Mouse (Mus musculus): ENCODE measurements around the gene Tmem43. TPM values are rescaled to one million over a fixed set of nuclear protein-coding genes. Genes with fewer than 3 reads are reported as not detected.

The Tmem43 gene
- polyA plus RNA-seq, 1 experiment, result 71.1 TPM

DNA sequence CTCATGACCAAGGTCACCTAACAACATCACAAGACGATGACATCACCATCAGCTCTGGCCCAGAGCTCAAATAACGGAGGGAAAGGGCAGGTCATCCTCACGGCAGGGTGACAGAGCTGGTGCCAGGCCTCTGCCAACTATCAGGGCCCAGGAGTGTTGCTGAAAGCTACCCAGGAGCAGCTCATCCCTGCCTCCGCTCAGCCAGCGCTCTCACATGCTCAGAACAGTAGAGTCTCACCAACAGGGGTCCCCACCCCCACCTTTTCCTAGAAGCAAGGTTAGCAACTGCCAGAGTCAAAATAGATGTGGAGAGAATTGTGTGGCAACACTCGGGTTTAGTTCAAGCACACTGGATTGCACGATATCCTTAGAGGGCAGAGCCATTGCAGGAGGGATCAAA lies 54.8 kb downstream of the Tmem43 start:
- no peaks in the 10 kb centered on the region for H3K4me1 ChIP-seq (replicated peaks; ENCODE audit: control insufficient read depth, insufficient read depth, low read length)
- no peaks in the 10 kb centered on the region for H3K27me3 ChIP-seq (ENCODE audit: control insufficient read depth, insufficient read depth, low read length)
- no peak for TF ChIP-seq POLR2A (IDR thresholded peaks at IDR 0.05; ENCODE audit: control insufficient read depth, extremely low read depth, insufficient read depth, low read length, poor library complexity)
- no peak for TF ChIP-seq CTCF (IDR thresholded peaks at IDR 0.05; ENCODE audit: borderline replicate concordance, control insufficient read depth, extremely low read depth, insufficient read depth, low read length, poor library complexity)
- 93% methylated on average over 7 of the region's 7 CpGs for WGBS
- no peak overlapping the region for H3K4me3 ChIP-seq (ENCODE audit: control insufficient read depth, insufficient read depth, low read length)
- peaks cover under 1% of the 10 kb centered on the region; the same call in 1 of the 2 replicates for H3K36me3 ChIP-seq (ENCODE audit: control insufficient read depth, insufficient read depth, low read length)
- no peak for DNase-seq
- H3K27ac ChIP-seq (ENCODE audit: control insufficient read depth, insufficient read depth, low read length), result no peak overlapping the region

DNA sequence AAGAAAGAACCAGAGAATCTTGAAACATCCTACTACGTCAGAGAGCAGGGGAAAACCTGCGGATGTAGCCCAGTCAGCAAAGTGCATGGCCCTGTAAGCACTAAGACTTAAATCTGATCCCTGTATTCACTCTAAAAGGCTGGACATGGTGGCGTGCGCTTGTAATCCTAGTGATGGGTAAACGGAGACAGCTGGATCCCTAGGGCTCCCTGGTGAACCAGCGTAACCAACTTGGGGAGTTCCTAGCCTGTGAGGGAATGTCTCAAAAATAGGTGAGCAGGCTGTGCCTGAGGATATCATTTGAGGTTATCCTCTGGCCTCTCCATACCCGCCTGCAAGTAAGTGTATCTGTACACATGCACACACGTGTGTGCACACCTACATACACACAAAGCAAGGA lies 57.2 kb downstream of the Tmem43 start:
- TF ChIP-seq POLR2A (IDR thresholded peaks at IDR 0.05; ENCODE audit: control insufficient read depth, extremely low read depth, insufficient read depth, low read length, poor library complexity), result no peak
- TF ChIP-seq CTCF (IDR thresholded peaks at IDR 0.05; ENCODE audit: borderline replicate concordance, control insufficient read depth, extremely low read depth, insufficient read depth, low read length, poor library complexity), result no peak
- Histone ChIP-seq H3K27me3 (ENCODE audit: control insufficient read depth, insufficient read depth, low read length) (no peaks in the 10 kb centered on the region), H3K27ac (ENCODE audit: control insufficient read depth, insufficient read depth, low read length) (no peak overlapping the region), H3K4me1 (replicated peaks; ENCODE audit: control insufficient read depth, insufficient read depth, low read length) (no peaks in the 10 kb centered on the region), H3K4me3 (ENCODE audit: control insufficient read depth, insufficient read depth, low read length) (no peak overlapping the region), H3K36me3 (ENCODE audit: control insufficient read depth, insufficient read depth, low read length) (no peaks in the 10 kb centered on the region)
- no peak for DNase-seq
- WGBS, result 96% methylated on average over 8 of the region's 8 CpGs

- Histone ChIP-seq H3K4me1 (replicated peaks; ENCODE audit: control insufficient read depth, insufficient read depth, low read length) (no peaks in the 10 kb centered on the region), H3K27ac (ENCODE audit: control insufficient read depth, insufficient read depth, low read length) (no peak overlapping the region), H3K4me3 (ENCODE audit: control insufficient read depth, insufficient read depth, low read length) (no peak overlapping the region), H3K27me3 (ENCODE audit: control insufficient read depth, insufficient read depth, low read length) (no peaks in the 10 kb centered on the region), H3K36me3 (ENCODE audit: control insufficient read depth, insufficient read depth, low read length) (no peaks in the 10 kb centered on the region)
- no peak for TF ChIP-seq CTCF (IDR thresholded peaks at IDR 0.05; ENCODE audit: borderline replicate concordance, control insufficient read depth, extremely low read depth, insufficient read depth, low read length, poor library complexity)
- no peak for TF ChIP-seq POLR2A (IDR thresholded peaks at IDR 0.05; ENCODE audit: control insufficient read depth, extremely low read depth, insufficient read depth, low read length, poor library complexity)
- DNase-seq, result no peak
- WGBS, result 94% methylated on average over 6 of the region's 6 CpGs
Observed at GRCm38 (mm10) chr6:91531276-91531675, 57.8 kb downstream of the Tmem43 start.

GRCm38 (mm10) chr6:91532661-91533060 lies 59.2 kb downstream of the Tmem43 start:
- no peaks in the 10 kb centered on the region for H3K36me3 ChIP-seq (ENCODE audit: control insufficient read depth, insufficient read depth, low read length)
- no peaks in the 10 kb centered on the region for H3K4me1 ChIP-seq (replicated peaks; ENCODE audit: control insufficient read depth, insufficient read depth, low read length)
- H3K4me3 ChIP-seq (ENCODE audit: control insufficient read depth, insufficient read depth, low read length), result no peak overlapping the region
- no peak overlapping the region for H3K27ac ChIP-seq (ENCODE audit: control insufficient read depth, insufficient read depth, low read length)
- DNase-seq, result no peak
- TF ChIP-seq POLR2A (IDR thresholded peaks at IDR 0.05; ENCODE audit: control insufficient read depth, extremely low read depth, insufficient read depth, low read length, poor library complexity), result no peak
- TF ChIP-seq CTCF (IDR thresholded peaks at IDR 0.05; ENCODE audit: borderline replicate concordance, control insufficient read depth, extremely low read depth, insufficient read depth, low read length, poor library complexity), result no peak
- 87% methylated on average over 6 of the region's 6 CpGs for WGBS
- no peaks in the 10 kb centered on the region for H3K27me3 ChIP-seq (ENCODE audit: control insufficient read depth, insufficient read depth, low read length)

GRCm38 (mm10) chr6:91533359-91533758 lies 59.9 kb downstream of the Tmem43 start:
- H3K4me3 ChIP-seq (ENCODE audit: control insufficient read depth, insufficient read depth, low read length), result no peak overlapping the region

GRCm38 (mm10) chr6:91533771-91534170 lies 60.3 kb downstream of the Tmem43 start:
- DNase-seq, result no peak
- H3K4me3 ChIP-seq (ENCODE audit: control insufficient read depth, insufficient read depth, low read length), result no peak overlapping the region
- no peaks in the 10 kb centered on the region for H3K4me1 ChIP-seq (replicated peaks; ENCODE audit: control insufficient read depth, insufficient read depth, low read length)
- no peaks in the 10 kb centered on the region for H3K27me3 ChIP-seq (ENCODE audit: control insufficient read depth, insufficient read depth, low read length)
- no peaks in the 10 kb centered on the region for H3K36me3 ChIP-seq (ENCODE audit: control insufficient read depth, insufficient read depth, low read length)
- TF ChIP-seq CTCF (IDR thresholded peaks at IDR 0.05; ENCODE audit: borderline replicate concordance, control insufficient read depth, extremely low read depth, insufficient read depth, low read length, poor library complexity) (no peak), POLR2A (IDR thresholded peaks at IDR 0.05; ENCODE audit: control insufficient read depth, extremely low read depth, insufficient read depth, low read length, poor library complexity) (no peak)
- 81% methylated on average over 2 of the region's 2 CpGs for WGBS
- H3K27ac ChIP-seq (ENCODE audit: control insufficient read depth, insufficient read depth, low read length), result no peak overlapping the region

More at GRCm38 (mm10) chr6:91533359-91533758, 59.9 kb downstream of the Tmem43 start:
- TF ChIP-seq POLR2A (IDR thresholded peaks at IDR 0.05; ENCODE audit: control insufficient read depth, extremely low read depth, insufficient read depth, low read length, poor library complexity) (no peak), CTCF (IDR thresholded peaks at IDR 0.05; ENCODE audit: borderline replicate concordance, control insufficient read depth, extremely low read depth, insufficient read depth, low read length, poor library complexity) (no peak)
- WGBS, result 85% methylated on average over 5 of the region's 5 CpGs
- no peaks in the 10 kb centered on the region for H3K27me3 ChIP-seq (ENCODE audit: control insufficient read depth, insufficient read depth, low read length)
- no peak for DNase-seq
- H3K4me1 ChIP-seq (replicated peaks; ENCODE audit: control insufficient read depth, insufficient read depth, low read length), result no peaks in the 10 kb centered on the region
- no peaks in the 10 kb centered on the region for H3K36me3 ChIP-seq (ENCODE audit: control insufficient read depth, insufficient read depth, low read length)
- H3K27ac ChIP-seq (ENCODE audit: control insufficient read depth, insufficient read depth, low read length), result no peak overlapping the region

DNA sequence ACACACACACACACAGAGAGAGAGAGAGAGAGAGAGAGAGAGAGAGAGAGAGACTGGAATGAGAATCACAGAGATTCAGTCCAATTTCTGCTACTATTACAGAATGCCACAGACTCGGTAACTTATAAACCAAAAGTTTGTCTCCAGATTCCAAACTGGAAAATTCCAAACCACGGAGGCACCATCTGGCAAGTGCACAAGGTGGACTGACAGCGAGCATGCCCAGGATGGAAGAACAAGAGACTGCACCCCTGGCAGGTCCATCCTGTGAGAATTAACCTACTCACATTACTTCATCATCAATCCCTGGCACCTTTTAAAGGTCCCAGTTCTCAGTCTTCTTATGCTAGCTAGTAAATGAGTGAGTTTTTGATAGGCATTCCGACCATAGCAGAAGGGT lies 60.8 kb downstream of the Tmem43 start:
- no peaks in the 10 kb centered on the region for H3K27me3 ChIP-seq (ENCODE audit: control insufficient read depth, insufficient read depth, low read length)
- no peak overlapping the region for H3K4me3 ChIP-seq (ENCODE audit: control insufficient read depth, insufficient read depth, low read length)
- 88% methylated on average over 4 of the region's 4 CpGs for WGBS
- no peak for DNase-seq
- no peaks in the 10 kb centered on the region for H3K36me3 ChIP-seq (ENCODE audit: control insufficient read depth, insufficient read depth, low read length)
- no peak overlapping the region for H3K27ac ChIP-seq (ENCODE audit: control insufficient read depth, insufficient read depth, low read length)
- no peak for TF ChIP-seq CTCF (IDR thresholded peaks at IDR 0.05; ENCODE audit: borderline replicate concordance, control insufficient read depth, extremely low read depth, insufficient read depth, low read length, poor library complexity)
- no peak for TF ChIP-seq POLR2A (IDR thresholded peaks at IDR 0.05; ENCODE audit: control insufficient read depth, extremely low read depth, insufficient read depth, low read length, poor library complexity)
- H3K4me1 ChIP-seq (replicated peaks; ENCODE audit: control insufficient read depth, insufficient read depth, low read length), result no peaks in the 10 kb centered on the region

Data from thymus, adult 2 months (tissue).